16 mouse cellular contexts compared by ENCODE assay signal in genomic region chr6:65224723-65225122, GRCm38 (mm10).
"Had no signal": no experiment of that assay in that cellular context is flagged by ENCODE, and none has a peak within 500 bp of the region (broad histone marks: within the 10 kb centered on the region; RNA-seq: fewer than 3 reads in every experiment).

No protein-coding gene starts in this region.

- H3K9ac ChIP-seq: neural tube, embryonic 13.5 days; neural tube, embryonic 15.5 days; stomach, embryonic 15.5 days had no signal

- H3K9me3 ChIP-seq: neural tube, embryonic 13.5 days; neural tube, embryonic 15.5 days; stomach, embryonic 15.5 days had no signal

- H3K36me3 ChIP-seq: neural tube, embryonic 13.5 days; neural tube, embryonic 15.5 days; stomach, embryonic 15.5 days had no signal

- H3K4me2 ChIP-seq: neural tube, embryonic 13.5 days; neural tube, embryonic 15.5 days; stomach, embryonic 15.5 days had no signal

- H3K27ac ChIP-seq: neural tube, embryonic 13.5 days; neural tube, embryonic 15.5 days; stomach, embryonic 15.5 days; stomach, postnatal 0 days had no signal

- H3K27me3 ChIP-seq: neural tube, embryonic 13.5 days; neural tube, embryonic 15.5 days; stomach, embryonic 15.5 days had no signal

- H3K4me1 ChIP-seq: neural tube, embryonic 13.5 days; neural tube, embryonic 15.5 days; stomach, embryonic 15.5 days had no signal

- H3K4me3 ChIP-seq: neural tube, embryonic 13.5 days; neural tube, embryonic 15.5 days; stomach, embryonic 15.5 days had no signal

- DNase-seq: retina, postnatal 1 day; right cerebral cortex, adult 18-20 months; right cerebral cortex, postnatal 14 days; right cerebral cortex, postnatal 25 days; right cerebral cortex, postnatal 4 days; spleen, adult 18-20 months; thymus, adult 18-20 months; thymus, adult 2 months; thymus, postnatal 14 days; thymus, postnatal 25 days; thymus, postnatal 36 days; thymus, postnatal 4 days had no signal
